Mouse (Mus musculus): ENCODE measurements around the gene Gm10377. TPM values are rescaled to one million over a fixed set of nuclear protein-coding genes. Genes with fewer than 3 reads are reported as not detected.

Gm10377 gene
- not detected in 2 replicates for total RNA-seq (2023)

GRCm38 (mm10) chr14:42797887-42798286 is at the start of gene Gm10377:
Gm10377 (minus strand) TSS chr14:42797987.

GRCm38 (mm10) chr14:42768721-42769120 is 29.1 kb downstream of the Gm10377 start, which contains the start of gene Gm3015:
Gm3015 (minus strand) TSS chr14:42768821.

Other genes starting within 250 kb of the Gm10377 start
- not detected in 2 replicates for gene Gm17124, start 198.1 kb downstream of the Gm10377 start, total RNA-seq (2023)
- gene Gm3633, start 156.1 kb downstream of the Gm10377 start, total RNA-seq (2023), result not detected in 2 replicates
- gene Gm10378, start 142.0 kb downstream of the Gm10377 start, total RNA-seq (2023), result not detected in 2 replicates
- gene Gm3015, start 29.2 kb downstream of the Gm10377 start, total RNA-seq (2023), result not detected in 2 replicates
- not detected in 2 replicates for gene Gm21977, start 55.5 kb upstream of the Gm10377 start, total RNA-seq (2023)
- gene Gm8082, start 195.6 kb upstream of the Gm10377 start, total RNA-seq (2023), result not detected in 2 replicates
- gene Gm10376, start 217.6 kb upstream of the Gm10377 start, total RNA-seq (2023), result not detected in 2 replicates

All from neutrophil, adult 65 days (primary cell).